Mouse (Mus musculus) thymus, adult 18-20 months (tissue): ENCODE data around the gene Cep112.

Experiments
- DNase-seq, 2 experiments: peaks; one replicate each; pipeline ENCODE4 v3.0.0; 2022; ENCODE audit warnings: mixed read lengths in 2 of 2

Gene Cep112

DNA sequence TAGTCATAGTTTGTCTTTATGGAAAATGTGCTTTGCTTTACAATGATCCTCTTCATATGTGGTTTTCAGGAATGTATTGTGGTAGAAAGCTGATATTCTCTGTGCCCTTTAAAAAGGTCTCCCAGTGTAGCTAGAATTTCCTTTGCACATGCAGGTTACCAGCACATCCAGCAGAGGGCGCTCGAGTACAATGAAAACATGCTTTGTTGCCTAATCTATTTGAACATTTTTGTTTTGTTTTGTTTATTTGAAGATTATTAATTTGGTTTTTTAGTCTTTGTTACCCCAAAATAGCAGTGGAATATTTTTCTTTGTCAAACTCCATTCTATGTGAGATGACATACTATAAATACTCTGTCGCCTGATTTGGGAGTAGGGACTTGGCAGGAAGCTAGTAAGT lies 24.8 kb downstream of the Cep112 start:
- DNase-seq, result peak in 1 of 2 experiments; percentile 9

DNA sequence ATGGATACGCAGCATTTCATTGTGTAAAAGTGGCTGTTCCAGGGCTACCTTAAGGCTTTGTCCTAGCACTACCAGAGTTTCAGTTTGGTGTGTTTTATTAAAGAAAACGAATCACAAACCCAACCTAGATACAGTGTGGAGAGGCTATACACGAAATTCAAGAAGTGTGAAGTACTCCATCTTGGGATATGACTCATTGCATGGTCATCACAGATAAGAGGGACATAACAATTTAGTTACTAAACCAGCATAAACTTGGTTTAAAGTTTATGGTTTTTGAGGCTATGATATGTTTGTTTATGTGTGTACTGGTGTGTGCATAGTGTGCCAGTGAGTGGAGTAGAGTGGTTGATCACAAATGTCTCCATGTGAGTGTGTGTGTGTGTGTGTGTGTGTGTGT lies 34.6 kb downstream of the Cep112 start:
- no peak for DNase-seq

DNA sequence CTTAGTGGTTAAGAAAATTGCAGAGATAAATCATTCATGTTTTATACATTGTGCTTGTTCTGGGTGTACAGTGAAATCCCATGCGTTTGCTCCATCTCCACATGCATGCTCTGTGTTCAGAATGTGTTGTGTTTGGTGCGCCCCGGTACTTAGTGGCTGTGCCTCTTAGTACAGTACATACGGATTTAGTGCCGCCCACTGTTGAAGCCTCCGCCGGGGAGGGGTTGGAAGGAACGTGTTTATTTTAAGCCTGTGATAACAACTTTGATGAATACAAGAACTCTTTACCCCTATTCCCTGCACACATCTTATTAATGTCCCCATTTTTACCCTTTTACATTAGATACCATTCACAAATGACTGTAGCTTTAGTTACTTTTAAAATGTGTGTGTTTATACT lies 39.1 kb downstream of the Cep112 start:
- DNase-seq, result no peak

DNA sequence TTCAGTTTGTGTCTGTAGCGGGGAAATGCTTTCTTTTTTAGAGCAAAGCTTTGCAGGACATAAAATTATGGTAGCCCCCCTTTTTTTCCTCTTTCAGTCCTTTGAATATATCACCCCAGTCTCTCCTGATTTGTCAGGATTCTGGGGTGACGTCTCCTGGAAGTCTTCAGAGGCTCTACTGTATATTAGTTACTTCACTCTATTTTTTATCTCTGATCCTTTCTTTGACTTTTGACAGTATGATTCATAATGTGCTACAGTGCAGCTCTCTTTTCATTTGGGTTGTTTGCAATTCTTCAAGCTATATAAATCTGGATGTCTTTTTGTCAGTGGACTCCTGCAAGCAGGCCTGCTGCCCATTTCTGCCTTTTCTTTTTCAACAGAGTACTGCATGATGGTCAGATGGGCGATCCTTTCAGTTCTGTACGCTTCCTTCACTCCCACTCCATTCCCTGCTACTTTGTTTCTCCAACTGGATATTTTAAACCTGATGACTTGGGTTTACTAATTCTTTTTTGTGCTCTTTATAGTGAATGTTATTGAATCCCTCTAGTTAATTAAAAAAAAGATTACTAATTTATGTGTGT lies 39.8 kb downstream of the Cep112 start:
- DNase-seq, result no peak

DNA sequence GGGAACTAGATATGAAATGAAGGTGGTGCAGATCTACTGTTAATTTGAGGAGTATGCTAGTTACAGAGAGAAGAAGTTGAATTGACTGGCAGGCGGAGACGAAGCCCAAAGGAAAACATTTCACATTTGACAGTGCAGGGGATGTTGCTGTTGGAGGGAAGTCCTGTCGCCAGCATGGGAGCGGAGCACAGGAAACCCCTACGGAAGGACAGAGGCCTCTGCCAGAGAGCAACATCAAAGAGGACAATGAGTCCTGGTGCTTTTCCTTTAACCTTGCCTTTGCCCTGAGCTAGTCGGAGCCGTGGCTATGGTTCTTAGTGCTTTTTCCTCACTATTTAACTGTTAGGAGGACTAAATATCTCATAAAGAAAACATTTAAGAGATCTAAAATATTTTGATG lies 50.7 kb downstream of the Cep112 start:
- DNase-seq, result no peak

DNA sequence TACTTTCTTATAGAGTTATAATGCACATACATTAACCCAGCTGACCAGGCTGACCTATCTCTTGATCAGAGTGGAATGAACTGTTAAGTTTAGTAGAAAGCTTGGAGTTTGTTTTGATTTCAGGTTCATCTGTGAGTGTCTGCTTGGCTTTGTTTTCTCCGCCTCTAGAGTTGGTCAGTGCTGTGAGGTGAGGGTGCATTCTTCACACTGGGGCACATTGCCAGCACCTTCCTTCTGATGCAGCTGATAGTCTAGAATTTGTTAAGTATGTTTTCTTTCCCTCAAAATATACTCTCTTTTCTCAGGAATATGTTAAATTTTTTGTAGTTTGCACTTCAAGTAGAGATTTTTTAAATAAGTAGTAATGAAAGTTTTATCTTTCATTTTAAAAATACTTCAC lies 51.2 kb downstream of the Cep112 start:
- no peak for DNase-seq

DNA sequence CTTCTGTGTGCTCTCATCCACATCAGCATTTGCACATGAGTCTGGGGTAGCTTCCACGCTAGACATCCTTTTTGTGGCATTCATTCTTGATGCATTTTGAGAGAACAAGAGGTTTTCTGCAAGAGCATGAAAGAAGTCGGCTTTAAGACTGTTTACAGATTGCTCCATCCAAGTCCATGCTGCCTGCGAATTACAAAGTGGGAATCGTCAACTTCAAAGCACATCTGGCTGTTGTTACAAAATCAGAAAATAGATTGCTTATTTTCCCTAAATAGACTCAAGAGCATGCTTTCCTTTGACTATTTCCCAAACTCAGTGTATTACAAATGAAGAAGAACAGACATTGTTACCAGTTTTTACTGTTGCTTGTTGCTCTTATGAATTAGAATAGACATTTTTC lies 59.0 kb downstream of the Cep112 start:
- no peak for DNase-seq

DNA sequence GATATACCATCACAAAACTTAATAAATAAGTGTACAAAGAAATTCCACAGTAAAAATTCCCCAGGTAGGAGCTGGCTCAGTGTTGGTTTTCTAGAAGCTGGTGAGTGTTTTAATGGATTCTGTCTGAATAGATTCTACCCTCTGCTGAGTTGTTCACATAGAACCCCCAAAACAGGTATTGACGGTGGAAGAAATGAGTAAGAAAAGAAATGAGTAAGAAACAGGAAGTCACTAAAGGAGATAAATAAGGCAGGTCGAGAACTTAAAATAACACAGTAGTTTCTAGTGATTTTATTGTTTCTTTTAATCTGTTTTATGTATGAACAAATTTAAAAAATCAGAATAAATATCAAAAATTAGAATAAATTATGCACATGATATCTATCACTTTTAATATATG lies 63.3 kb downstream of the Cep112 start:
- no peak for DNase-seq

DNA sequence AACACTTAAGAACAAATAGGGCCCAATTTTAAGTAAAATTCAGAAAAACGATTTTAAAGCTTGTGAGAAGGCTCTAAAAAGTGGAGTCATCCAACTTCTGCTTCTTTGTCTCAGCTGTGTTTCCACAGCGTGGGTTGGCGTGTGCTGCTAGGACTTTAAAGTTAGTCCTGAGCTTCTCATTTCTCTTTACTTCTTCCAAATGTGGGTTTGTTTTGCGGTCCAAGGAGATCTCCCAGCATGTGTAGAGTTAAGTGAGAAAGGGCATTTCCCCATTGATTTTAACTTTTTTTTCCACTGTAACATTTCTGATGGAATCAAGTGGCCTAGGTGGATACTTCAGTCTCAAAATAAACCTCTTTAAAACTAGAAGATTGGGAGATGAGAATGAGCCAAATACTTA lies 64.9 kb downstream of the Cep112 start:
- DNase-seq, result no peak

DNA sequence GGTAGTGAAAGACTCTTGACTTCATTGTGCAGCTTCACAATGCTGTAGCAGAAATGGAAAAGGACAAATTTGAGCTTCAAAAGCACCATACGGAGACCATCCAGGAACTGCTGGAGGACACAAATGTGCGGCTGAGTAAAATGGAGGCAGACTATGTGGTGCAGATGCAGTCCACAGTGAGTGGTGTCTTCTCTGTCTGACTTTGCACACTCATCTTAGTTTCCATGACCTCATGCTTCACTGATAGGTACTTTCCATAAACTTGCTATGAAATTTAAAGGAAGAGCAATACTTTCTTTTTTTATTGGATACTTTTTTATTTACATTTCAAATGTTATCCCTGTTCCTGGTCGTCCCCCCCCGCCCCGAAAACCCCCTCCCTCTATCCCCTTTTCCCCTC lies 83.2 kb downstream of the Cep112 start:
- DNase-seq, result no peak

DNA sequence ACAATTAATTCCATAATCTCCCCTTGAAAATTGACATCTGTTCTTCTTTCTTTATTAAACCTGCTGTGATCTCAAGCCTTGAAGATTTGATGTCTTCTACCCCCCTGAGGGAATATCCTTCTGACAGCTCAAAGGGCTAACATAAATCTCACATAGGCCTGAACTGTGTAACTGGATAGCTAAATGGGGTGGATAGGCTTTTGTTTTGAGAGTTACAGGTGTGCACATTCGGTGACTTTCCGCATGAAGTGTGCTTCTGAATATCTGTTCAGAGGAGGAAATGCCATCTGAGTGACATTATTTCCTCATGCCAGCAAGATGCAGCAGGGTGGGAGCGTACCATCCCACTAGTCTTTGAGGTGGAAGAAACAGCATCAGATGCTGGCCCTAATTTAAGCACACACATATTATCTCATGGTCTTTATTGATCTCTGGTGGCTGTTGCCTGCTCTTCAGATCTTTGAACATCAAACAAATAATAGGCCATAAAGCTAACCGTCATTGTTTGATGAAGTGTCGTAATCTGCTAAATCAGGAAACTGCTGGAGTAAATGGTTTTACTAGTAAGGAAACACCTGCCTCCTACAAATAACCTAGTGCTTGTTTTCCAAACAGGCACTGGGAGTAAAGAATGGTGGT lies 102.9 kb downstream of the Cep112 start:
- no peak for DNase-seq

DNA sequence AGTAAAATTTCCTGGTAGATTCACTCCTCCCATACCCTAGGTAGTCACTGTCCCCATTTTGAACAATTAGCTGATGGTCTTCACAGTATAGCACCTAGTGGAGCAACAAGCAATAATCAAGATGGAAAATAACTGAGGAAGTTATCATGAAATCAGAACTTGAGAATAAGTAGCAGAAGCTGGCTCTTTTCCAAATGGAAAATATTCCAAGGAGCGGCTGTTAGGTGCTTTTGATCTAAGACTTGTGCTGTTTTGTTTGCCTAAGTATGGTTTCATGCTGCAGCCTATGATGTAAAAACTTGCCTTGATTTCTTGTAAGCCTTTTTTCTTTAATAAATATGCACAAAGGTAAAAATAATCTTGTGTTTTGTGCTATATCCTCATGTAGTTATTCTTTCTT lies 107.9 kb downstream of the Cep112 start:
- no peak for DNase-seq

DNA sequence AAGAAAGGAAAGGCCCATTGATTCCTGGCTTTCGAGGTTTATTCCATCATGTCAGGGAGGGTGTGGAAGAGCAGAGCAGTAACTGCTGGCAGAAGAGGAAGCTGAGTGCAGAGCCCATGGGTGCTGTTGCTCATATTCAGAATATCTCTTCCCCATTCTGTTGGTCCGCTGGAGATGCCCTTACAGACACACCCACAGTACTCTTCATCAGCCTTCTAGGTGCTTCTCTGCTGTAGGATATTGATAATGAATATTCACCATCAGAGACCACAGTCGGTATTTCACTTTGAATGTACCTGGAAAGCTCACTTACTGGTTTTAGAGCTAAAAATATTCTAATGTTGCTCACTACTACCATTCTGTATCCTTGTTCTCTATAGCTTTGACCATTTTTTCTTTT lies 109.0 kb downstream of the Cep112 start:
- DNase-seq, result no peak

DNA sequence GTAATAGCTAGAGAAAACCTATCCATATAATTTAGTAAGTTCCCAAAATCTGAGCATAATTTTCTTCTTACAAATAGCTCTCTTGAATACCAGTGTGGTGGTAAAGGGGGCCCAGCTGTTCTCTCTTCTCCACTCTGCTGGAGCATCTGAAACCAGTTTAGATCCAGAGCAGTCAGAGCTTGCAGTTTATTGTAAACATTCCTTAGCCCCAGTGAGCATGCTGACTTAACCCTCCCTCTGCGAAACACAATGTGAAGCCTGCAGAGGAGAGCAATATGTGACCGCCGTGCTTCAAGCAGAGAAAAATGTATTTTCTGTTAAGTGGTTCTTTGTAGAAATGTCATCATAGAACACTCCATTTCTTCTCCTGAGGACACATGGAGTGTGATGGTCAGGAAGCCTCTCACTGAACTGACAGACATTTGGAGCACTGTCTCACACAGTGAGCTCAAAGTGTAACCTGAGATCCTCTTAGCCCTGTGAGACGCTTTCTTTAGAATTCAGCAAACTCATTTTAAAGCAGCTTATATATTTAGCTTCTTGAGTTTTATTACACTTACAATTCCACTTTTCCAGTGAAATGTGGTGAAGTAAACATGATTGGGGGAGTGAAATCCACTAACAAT lies 128.1 kb downstream of the Cep112 start:
- DNase-seq, result no peak

DNA sequence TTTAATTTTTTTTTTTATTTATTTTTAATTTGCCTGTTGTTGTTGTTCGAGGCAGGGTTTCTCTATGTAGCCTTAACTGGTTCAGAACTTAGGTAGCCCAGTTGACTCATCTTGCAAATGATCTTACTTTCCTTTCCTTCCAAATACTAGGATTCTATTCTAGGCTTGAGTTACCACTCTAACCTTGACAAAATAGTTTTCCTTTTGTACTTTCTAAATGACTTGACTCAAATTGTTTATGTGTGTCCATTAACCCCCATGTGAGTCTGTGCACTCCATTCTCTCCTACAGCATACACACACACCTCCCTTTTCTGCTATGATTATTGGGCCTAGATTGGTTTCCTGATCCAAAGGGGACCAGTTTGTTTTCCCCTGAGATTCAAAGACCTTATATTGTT lies 128.9 kb downstream of the Cep112 start:
- no peak for DNase-seq

DNA sequence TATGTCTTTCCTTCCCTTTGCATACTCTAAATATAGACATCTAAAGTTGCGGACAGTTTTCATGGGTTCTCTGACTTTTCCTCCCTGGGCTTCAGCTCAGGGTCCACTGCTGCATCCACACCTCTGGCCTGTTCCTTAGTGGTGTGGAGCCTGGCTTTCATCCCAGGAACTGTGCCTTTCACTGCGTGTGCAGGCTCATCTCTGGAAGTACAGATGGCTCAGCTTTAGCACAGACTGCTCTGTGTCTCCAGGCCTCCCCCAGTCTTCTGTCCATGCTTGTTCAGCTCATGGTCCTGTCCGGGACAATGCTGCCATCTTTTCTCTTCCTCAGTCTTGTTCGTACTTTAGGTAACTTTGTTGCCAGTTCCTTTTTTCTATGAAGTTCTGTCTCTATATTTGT lies 133.6 kb downstream of the Cep112 start:
- no peak for DNase-seq

DNA sequence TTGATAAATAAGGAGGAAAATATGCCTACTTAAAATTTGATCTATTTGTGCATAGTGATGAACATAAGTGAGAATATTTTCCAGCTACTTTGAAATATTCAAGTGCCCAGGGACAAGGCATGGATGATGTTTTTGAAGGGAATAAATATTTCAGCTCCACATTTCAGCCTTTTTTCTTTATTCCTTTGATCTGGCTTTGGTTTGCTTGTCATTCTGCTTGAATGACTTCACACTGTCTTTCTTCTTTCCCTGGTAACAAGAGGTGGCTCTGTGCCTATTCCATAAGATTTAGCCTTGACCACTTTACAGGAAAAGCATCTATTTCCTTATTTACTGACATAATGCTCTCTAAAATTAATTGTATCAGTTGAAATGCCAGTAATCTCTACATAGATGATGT lies 134.5 kb downstream of the Cep112 start:
- DNase-seq, result no peak

DNA sequence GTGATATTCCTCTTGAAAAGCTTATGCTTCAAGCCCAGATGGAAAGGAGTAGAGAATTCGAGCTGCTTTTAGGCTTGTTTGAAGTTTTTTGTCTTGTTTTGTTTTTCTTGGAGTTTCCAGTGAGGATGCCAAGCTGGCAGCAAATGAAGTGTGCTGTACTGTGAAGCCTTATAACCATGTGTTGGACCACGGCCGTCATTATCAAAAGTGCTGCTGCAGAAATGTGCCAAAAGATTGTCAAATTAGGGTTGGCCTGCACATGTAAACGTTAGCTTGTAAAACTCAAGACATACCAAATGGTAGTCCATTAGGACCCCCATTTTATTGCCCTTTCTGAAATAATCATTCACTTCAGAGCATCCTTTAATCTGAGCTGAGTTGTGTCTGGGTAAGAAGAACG lies 137.1 kb downstream of the Cep112 start:
- DNase-seq, result no peak

DNA sequence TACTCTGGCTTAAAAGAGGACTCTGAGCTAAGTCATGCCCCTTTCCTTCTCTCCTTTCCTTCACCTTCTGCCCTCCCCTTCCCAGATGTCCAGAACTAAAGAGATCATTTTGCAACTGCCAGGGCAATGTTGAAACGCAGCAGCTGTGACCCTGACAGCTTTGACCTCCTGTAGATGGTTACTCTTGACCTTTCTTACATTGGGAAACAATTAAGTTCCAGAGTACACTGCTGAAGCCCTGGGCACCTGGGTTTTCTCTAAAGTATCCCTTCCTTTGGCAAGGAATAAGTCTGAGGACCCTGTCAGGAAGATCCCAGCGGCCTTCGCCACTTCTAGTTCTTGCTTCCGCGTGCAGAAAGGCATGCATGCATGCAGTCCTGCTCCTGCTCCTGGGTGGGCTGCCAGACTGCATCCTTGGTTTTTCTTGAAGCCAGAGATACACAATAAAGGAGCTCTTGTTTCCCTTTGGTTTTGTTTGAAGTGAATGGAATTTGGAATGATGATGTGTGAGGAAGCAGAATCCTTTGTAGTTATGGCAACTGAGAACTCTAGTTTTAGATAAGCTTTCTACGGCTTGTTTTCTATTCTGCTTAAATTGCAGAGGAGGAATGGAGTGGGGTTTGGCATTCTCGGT lies 161.7 kb downstream of the Cep112 start:
- no peak for DNase-seq

DNA sequence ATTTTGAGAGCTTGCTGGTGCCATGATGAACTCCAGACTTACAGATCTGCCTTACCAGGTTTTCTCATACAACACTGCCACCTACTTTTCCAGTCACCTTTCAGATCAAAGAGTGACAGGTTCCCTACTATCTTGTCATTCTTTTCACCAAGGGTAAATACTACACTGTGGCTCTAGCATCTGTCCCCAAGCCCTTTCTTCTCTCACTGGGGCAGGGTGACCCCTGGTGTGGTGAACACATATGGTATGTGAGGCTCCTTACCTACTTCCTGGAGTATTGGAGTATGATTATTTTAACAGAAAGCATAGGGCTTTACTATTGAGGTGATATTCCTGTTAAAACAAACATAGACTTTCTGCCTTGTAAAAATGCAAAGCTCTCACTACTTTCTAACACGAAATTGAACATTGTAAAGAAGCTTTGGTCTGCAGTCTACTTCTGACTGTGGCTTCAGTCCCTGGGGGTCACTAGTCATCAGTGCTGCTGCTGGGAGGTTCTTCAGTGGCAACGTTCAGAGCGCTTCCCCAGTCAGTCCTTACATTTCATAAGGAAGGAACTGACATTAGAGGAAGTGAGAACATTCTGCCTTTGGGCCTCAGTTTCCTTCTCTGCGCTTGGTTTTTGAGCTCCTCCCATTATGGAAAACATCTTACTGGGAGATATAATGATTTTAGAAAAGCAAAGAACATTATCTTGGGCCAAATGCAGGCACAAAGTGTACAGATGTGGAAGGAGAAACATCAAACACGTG lies 168.4 kb downstream of the Cep112 start:
- no peak for DNase-seq

DNA sequence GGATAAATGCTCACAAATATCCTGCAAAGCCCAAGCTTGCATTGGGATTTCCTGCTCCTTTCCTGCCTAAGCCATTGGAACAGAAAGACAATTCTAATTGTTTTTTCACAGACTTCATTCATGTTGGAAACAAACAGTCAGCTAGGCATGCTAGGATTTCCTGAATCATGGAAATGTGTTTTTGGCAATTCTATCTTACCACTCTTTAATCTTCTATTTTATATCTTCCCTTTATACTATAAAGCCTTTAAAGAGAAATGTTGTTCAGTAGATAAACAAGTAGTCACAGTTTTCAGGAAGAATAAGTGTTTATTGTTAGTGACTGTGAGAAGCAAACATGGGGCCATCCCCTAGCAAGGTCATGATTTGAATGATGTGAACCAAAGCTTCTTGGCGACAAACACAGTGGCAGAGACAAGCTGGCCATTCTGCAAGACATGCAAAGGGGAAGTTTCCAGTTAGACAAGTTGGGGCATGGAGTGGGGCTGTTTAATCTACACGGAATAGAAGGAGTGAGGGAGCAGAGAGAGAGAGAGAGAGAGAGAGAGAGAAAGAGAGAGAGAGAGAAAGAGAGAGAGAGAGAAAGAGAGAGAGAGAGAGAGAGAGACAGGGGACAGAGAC lies 169.1 kb downstream of the Cep112 start:
- DNase-seq, result no peak

DNA sequence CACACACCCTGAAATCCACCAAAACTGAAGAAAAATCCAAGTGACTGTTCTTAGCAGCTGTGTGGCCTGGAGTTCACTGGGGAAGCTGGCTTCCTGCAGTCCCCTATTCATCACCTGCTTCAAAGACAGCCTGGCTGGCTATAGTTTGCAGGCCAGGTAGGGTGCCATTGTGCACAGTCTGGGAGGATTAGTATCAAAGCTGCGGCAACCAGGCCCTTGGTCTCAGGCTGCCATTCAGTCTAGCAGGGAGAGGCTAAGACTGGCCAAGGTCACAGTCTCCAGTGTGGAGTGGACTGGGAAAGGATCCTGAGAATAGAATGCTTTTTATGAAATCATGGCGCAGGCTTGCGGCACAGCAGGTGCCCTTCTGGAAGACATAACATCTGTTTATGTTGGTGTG lies 180.3 kb downstream of the Cep112 start:
- no peak for DNase-seq

DNA sequence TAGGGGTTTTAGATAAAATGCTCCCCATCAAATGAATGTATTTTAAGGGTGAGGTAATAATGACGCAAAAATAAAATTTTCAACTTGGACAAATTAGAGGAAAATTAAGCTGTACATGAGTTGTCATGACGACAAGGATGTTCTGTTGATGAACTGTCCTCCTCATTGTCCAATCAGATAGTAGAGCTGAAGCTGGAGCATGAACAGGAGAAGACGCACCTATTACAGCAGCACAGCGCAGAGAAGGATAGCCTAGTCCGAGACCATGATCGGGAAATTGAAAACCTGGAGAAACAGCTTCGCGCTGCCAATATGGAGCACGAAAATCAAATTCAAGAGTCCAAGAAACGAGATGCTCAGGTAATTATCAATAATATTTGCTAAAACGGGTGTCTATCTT lies 181.0 kb downstream of the Cep112 start:
- no peak for DNase-seq
